Mouse (Mus musculus) G1E-ER4 (cell line): ENCODE results near the gene Specc1. TPM values are rescaled to one million over a fixed set of nuclear protein-coding genes. Genes with fewer than 3 reads are reported as not detected.

Experiments used
- GATA1 ChIP-seq: IDR thresholded peaks from one replicate; pipeline ENCODE4 v1.8.0; 2012; ENCODE audit warnings: low read length, inconsistent platforms
- polyA plus RNA-seq: library from polyadenylated mRNA; stranded (reverse); fragments of >175 nt; gene quantifications from 2 replicates; pipeline ENCODE4 v1.2.3, GENCODE M21; 2012

The Specc1 gene
- polyA plus RNA-seq, 1 experiment: 3.0 TPM

DNA sequence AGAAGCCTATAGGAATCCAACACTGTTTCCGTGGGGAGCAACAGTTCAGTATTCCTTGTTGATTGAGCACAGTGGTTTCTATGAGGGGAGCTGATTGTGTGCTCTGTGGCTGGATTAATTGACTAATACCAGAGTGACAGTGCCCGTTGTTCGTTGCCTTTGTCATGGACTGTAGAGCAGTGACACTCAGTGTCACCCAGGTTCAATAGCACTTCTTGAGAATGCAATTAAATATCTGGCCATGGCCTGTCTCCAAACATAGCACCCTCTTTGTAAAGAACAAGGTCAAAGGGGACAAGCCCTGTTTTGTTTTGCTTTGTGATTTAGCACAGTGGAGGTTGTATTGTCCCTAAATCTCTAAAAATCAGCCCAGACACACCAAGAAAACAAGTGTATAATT, 173.6 kb downstream of the Specc1 start:
- no peak for TF ChIP-seq GATA1

DNA sequence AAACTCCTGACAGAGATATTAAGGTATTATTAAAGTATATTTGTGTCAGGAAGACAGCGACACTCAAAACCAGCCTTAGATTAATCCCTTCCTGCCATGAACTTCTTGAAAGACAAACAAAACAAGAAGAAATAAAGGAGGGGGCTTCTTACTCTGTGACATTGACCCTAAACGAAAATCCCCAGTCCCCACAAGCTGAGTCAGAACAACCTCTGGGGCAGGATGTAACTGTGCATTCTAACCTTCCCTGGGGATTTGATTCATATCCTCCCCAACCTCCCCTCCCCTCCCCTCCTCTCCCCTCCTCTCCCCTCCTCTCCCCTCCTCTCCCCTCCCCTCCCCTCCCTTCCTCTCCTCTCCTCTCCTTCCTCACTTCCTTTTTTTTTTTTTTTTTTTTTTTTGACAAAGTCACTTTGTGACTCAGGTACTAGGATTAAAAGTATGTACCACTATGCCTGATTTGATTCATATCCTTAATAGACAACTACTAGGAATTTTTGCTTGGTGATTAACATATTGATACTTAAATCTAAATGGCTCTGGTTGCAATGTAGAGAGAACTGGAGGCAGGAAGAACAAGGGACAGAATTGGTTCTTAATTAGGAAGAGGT, 174.2 kb downstream of the Specc1 start:
- TF ChIP-seq GATA1: no peak

DNA sequence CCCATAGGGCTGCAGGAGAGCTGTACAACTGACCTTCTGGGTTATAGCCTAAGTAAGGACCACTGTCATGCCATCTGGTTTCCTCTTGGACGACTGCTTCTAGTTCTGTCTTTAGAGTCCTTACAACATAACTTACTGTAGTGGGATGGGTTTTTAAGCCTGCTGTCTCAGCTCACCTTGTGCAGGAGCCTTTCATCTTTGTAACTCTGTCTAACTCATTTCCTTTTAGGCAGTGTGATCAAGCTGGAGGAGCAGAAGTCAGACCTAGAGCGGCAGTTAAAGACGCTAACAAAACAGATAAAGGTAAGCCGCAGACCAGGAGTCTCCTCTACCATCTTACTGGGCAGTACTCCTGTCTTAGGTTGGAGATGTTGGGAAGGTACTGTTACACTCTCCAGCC, 175.0 kb downstream of the Specc1 start:
- TF ChIP-seq GATA1: no peak

DNA sequence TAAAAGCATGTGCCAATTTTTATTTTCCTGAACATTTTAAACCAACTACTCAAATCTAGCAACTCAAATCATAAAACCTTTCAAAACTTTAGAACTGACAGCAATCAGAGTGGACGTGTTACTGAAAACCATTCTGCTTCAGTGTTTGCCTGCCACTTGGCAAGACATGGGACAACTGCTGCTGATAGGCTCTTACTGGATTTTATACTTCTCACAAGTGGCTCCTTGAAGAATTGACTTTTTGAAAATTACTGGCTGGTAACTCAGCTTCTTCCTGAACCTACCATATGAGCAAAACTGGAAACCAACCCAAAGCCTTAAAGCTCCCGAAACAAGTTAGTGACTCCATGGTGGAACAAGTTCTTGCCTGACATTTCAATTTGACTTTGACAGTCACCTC, 177.6 kb downstream of the Specc1 start:
- no peak for TF ChIP-seq GATA1

DNA sequence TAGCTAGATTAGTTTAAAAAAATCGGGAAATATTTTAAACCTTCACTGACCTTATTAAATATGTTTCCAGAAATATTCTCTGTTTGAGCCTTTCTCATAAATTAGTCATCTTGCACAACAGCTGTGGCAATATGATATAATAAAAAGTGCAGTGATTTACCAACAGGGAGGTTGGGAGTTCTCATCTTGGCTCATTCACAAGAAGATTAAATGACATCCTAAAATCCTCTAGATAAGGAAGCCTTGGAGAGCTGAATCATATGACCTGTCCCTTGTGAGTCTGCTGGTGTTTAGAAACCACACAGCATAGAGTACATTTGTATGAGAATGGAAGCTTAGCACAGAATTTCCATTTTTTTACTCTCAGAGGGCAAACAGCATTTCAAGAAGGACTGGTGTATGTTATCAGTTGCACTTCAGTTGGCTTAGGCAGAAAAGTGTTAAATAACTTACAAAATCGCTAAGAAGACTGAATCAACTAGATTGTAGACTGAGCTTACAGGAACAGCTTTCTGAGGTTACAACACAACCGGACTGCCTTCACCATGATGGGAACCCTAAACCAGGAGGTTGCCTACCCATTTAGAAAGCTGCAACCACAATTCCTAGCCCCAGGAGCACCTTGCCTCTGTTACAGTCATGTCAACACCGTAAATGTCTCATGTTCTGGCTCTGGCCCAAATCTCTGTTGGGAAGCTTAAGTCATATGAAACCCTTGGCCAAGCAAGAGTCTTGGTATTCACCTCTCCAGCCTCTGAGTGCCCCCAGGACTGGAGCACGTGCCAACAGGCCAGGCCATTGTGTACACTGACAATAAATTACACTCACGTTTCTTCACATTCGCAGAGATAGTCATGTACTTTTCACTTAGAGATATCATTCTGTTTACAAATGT, 188.9 kb downstream of the Specc1 start:
- TF ChIP-seq GATA1: no peak

DNA sequence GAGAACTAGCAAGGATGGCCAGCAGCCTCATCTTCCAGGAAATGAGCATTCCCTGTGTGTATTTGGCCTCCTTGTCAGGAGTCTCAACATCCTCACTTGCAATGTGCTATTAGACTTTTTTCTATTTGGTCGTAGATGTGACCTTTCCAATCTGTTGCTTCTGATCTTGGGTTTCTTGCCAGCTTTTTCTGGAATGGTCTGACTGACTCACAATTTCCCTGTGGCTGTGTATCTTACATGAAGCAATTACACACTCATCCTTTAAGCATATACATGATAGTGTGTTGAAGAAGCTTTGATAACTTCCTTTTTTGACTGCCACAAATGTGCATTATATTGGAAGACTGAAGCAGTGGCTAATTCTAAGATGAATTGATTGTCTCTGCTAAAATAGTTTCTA, 190.1 kb downstream of the Specc1 start:
- TF ChIP-seq GATA1: no peak

DNA sequence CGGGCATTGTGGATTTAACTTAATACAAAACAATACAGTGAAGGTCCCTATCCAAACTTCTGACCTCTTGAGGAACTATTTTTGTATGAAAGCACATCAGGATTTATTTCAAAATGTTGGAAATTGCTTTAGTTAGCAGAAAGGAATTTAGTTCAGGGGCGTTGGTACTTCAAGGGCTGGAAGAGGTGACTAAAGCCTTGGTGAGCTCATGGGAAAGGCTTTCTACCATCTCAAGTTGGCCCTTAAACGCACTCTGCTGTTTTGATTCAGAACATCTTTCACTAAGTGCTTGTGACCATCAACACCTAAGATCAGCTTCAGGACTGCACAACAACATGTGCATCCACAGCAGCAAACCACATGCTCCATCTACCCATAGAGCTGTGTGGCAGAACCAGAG, 191.5 kb downstream of the Specc1 start:
- TF ChIP-seq GATA1: no peak

DNA sequence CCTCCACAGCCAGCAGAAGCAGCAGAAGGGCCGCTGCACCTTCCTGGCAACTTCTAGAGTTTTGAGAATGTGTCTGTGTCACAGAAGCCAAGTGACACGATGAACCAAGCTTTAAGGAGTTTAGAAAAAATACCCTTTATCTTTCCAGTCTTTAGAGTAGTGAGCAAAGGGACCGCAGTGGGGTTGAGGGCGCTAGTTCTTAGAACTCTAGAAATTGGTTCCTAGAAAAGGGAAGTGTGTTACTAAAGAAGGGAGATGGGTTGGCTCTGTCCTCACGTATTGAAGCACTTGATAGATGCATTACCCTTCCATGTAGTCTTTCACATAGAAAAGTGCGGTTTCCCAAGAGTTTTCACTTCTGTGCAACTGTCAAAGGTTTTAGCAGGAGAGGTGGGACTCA, 191.9 kb downstream of the Specc1 start:
- no peak for TF ChIP-seq GATA1

DNA sequence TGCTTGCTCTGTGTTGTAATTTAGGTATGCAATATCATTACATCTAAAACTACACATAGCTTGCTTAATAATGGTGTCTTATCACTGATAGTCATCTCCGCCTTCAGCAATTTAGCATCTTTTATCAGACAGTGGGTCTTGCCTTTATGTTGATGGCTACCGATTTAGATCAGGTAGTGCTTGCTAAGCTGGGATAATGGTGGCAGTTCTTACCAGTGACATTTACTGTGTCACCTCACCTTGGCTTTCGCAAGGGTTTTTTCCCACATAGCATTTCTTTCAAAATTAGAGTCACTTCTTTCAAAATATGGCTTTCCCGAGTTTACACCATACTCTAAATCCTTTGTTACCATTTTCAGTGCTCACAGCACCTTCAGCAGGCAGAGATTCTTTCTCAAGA, 196.5 kb downstream of the Specc1 start:
- TF ChIP-seq GATA1: no peak

DNA sequence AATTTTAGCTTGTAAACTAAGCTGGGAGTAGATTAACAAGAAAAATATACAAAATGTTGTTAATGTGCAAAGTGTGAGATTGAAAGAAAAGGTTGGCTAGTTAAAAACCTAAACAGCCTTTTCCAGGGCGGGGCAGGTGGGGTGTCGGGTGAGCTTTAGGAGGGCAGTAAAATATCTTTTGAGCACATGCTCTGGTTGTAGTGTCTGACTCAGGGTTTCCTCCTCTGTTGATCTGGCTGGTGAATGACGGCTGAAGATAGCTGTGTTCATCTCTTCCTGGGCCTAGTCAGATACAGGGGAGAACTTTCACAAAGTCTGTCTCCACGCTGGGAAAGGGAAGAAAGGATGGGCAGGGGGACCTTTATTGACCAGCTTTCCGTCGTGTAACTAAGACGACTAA, 203.2 kb downstream of the Specc1 start:
- TF ChIP-seq GATA1: no peak

DNA sequence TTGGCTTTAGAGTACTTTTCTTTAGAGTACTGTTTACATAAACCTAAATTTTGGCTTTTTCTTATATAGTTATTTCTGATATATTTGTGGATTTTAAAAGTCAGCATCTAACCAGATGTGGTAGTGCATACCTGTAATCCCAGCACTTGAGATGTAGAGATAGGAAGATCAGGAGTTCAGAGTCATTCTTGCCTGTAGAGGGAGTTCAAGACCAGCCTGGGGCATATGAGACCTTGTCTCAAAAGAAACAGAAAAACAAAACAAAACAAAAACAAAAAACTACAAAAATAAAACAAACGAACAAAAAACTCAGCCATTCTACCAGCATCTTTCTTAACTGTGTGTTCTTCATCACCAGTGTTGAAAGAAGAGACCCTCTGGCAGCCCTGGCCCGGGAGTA, 204.9 kb downstream of the Specc1 start:
- no peak for TF ChIP-seq GATA1

DNA sequence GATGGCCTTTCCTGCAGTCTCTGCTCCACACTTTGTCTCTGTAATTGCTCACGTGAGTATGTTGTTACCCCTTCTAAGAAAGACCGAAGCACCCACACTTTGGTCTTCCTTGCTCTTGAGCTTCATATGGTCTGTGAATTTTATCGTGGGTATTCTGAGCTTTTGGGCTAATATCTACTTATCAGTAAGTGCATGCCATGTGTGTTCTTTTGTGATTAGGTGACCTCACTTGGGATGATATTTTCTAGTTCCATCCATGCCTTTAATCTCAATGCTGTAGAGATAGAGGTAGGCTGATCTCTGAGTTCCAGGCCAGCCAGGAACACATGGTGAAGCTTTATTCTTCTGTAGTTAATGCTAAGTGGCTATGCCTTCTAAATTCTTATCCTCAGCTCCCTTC, 207.8 kb downstream of the Specc1 start:
- TF ChIP-seq GATA1: peak; percentile 81

DNA sequence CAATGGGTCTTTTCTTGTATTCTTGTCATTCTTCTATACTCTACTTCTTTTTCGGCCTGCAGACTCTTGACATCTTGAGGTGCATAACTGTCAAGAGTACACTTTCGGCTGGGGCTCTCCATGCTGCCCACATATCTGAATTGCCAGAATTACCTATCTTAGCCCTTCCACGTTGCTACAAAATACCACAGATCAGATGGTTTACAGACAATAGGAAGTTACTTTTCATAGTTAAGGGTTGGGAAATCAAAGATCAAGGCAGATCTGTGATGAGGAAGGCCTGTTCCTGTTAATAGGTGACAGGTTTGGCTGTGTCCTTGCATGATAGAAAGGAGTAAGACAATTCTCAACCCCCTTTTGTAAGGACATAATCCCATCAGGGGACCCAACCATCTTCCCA, 209.9 kb downstream of the Specc1 start:
- no peak for TF ChIP-seq GATA1

DNA sequence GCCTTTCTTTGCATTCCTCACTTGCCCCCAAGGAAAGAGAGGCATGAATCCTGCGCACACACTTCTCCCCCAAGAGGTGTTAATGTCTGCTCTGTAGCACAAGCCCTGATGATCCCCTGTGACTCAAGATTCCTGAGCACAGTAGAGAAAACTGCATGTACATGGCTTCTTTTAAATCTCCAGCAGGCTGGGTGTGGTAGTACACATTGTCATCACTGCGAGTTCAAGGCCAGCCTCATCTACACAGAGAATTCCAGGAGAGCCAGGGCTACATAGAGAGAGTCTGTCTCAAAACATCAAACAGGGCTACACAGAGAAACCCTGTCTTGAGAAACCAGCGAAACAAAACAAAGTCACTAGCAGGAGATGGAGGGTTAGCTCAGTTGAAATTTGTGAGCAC, 211.6 kb downstream of the Specc1 start:
- TF ChIP-seq GATA1: no peak

DNA sequence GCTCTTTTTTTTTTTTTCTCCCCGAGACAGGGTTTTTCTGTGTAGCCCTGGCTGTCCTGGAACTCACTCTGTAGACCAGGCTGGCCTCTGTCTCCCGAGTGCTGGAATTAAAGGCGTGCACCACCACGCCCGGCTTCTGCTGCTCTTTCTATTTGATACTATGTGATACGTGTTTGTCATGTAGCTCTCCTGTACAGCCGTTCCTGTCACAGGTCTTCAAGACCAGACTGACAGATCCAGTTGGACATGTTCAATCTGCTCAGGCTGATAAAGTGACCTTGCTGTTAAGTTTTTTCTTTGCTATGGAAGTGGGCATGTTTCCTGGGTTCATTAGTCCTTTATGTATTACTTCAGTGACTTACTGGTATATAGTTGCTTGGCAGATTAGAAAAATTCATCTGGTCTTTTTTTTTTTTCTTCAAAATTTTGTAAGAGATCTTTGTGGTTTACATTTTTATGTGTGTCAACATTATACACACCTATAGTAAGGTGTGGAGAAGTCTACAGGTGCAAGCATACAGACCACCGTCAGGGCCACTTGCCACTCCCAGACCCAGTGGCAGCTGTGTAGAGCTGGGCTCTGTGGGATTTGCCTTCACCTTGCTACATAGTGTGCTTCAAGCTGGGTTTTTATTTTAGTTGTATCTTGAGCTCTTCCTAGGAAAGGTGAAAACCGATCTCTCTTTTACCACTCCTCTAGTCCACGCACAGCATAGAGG, 221.0 kb downstream of the Specc1 start:
- TF ChIP-seq GATA1: no peak

DNA sequence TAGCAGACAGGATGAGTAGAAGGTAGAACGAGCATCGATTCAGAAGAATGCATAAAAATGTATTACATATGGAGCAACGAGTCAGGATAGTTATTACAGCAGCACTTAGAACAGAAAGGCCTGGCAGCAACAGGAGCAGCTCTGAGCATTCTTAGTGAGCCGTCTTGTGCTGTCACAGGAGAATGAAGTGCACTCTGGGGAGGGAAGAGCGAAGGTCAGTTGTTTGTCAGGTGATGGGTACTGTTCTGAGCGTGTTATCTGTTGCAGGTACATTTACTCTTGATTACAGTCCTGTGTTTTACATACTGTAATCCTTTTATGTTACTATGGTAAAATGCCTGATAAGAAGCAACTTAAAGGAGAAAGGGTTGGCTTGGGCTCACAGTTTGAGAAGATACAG, 224.2 kb downstream of the Specc1 start:
- no peak for TF ChIP-seq GATA1
